Mouse (Mus musculus) ES-CJ7 (cell line): ENCODE results near the gene Ctsj.
A peak's percentile ranks its signal among the peaks of the same experiment; 100 is the strongest.
"Not testable (repeated sequence)": the region's sequence is repeated elsewhere in the genome, so short reads cannot be mapped to it uniquely, and the experiment has no call there.

Experiments used
- DNase-seq: peaks from one replicate; pipeline ENCODE4 v3.0.0; 2011; ENCODE audit warnings: low read depth, low spot score

Ctsj gene

DNA sequence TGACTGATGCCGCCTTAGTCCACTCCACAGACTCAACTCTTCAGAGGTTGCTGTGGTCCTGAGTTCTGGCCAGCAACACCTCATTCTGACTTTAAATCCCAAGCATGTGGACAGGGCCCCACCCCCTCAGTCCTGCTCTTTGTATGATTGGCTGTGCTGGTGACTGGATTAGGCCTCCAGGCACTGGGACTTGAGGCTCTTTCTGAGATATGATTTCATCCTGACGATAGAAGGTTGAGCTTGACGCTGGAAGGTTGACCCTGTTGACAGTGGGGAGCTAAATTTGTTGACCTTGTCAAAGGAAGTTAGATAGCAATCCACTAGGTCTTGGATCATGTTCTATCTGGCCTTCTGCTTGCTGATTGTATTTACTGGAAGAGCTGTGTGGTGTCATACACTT, at the start of gene Ctsj:
Gene Ctsj (minus strand): TSS at position 101 of the 400 bp plus-strand sequence.
- no peak for DNase-seq

DNA sequence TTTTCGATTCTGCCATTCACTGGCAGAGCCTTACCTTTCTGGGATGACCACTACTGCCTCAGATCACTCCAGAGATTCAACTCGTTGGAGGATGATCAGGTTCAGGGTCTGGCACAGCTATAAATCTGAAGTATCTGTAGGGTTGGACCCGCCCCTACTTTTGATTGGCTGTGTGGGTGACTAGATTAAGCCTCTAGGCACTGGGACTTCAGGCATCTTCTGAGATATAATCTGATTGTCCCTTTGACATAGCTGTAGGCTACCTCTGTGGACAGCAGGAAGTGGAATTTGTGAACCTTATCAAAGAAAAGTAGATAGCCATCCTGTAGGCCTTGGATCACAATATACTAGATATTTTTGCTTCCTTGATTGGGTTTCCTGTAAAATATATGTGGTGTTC, 34.8 kb upstream of the Ctsj start, which contains the start of gene Ctsq:
Gene Ctsq (minus strand): TSS at position 101 of the 400 bp plus-strand sequence.
- DNase-seq, result no peak

DNA sequence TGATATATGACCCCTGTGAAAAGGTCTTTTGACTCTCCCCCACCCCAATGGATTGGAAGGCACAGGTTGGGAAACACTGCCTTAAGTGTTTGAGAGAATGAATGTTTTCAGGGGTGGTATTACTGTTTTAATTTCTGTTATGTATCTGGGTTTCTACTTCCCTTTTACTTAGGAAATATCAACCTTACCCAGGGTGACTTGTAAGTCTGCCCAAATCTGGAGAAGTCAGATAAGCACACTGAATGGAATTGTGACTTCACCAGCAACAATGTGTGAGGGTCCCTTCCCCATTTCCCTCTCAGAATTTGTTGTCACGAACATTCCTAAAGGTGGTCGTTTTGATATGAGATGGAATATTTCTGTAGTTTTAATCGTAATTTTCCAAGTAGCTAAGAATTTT, 17.0 kb upstream of the Ctsj start:
- no peak for DNase-seq

DNA sequence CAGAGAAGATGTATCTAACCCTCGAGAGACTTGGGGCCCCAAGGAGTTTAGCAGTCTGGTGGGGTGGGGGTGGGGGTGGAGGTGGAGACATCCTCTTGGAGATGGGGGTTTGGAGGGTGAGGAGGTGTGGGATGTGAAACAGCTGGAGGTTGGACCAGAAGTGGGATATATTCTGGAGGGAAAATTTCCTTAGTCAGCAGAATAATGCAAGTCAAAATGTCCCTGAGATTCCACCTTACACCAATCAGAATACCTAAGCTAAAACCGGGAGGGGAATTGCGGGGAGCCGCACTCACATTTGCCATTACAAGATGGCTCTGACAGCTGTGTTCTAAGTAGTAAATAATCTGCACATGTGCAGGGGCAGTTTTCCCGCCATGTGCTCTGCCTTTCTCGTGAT, 16.1 kb upstream of the Ctsj start:
- no peak for DNase-seq

DNA sequence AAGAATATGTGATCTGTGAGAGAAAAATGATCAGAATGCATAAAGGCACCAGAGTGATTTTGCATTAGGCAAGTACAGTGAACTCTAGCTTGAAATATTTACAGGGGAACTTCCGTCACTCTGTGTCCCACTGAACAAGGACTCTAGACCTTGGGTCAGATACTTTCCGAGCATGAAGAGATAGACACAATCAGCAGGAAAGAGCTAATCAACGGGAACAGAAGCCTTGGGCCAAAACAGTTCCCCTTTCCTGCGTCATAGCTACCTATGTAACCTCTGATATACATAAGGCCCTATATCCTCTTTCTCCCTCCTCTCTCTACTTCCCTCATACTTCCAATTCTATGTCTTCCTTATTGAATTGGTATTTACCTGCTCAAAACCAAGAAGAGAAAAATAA, 4.4 kb upstream of the Ctsj start:
- DNase-seq, result no peak

DNA sequence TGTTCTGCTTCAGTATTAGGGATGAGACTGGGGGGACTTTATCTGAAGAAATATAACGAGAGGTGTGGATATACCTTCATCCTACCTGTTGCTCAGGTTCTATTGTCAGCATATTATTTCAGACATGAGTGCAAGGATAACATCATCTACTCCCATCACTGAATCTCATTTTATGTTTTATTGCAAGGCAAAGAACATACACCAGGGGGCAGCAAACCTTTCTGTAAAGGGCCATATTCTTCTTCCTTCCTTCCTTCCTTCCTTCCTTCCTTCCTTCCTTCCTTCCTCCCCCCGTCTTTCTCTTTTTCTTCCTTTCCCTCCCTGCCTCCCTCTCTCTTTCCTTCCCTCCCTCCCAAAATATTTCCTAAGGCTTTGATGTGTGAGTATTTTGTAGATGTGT, 8.2 kb downstream of the Ctsj start:
- peak; percentile 3 for DNase-seq

DNA sequence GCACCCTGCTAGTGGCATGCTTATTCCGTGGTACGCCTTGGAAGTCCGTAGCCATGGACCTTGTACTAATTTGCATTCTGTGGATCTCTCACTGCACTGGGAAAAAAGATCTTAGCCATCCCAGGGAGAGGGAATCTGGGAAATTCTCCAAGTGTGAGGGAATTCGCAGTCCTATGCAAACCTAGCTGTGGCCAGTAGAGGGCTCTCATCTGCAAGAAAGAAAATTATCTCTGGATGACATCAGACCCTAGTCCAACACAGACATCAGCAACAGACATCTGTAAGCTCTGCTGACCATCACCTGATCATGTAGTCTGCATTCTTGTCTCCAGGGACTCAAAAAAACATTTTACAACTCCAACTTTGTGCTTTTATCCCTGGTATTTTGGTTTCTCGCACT, 18.8 kb downstream of the Ctsj start:
- DNase-seq, result not testable (repeated sequence)

DNA sequence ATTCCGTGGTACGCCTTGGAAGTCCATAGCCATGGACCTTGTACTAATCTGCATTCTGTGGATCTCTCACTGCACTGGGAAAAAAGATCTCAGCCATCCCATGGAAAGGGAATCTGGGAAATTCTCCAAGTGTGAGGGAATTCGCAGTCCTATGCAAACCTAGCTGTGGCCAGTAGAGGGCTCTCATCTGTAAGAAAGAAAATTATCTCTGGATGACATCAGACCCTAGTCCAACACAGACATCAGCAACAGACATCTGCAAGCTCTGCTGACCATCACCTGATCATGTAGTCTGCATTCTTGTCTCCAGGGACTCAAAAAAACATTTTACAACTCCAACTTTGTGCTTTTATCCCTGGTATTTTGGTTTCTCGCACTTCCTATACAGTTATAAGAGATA, 33.4 kb downstream of the Ctsj start:
- DNase-seq, result peak; percentile 16

DNA sequence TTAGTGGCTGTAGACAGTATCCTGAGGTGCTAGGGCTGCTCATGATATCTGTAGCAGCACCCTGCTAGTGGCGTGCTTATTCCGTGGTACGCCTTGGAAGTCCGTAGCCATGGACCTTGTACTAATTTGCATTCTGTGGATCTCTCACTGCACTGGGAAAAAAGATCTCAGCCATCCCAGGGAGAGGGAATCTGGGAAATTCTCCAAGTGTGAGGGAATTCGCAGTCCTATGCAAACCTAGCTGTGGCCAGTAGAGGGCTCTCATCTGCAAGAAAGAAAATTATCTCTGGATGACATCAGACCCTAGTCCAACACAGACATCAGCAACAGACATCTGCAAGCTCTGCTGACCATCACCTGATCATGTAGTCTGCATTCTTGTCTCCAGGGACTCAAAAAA, 41.8 kb downstream of the Ctsj start:
- DNase-seq, result not testable (repeated sequence)

DNA sequence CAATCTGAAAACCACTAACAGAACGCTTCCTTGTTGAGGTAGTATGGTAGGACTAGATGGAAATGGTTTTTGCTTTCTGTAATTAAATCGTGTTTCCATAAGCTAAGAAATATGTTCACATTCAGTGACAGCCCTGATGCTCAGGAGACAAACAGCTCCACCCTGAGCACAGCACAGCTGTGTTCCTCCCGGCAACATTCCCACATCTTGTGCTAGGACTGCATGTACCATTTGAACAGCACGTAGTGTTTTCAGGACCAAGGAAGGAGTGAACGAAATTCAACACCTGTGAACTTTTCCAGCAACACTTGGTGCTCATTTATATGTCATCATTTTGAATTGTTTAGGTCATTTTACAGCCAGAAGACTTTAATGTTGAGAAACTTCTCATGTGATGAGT, 44.1 kb downstream of the Ctsj start:
- no peak for DNase-seq
